Mouse (Mus musculus): Measurements from ENCODE around the gene Tff3.

Tff3 gene

GRCm38 (mm10) chr17:31119429-31119828 is 10.0 kb downstream of the Tff3 start:
- DNase-seq: peak; percentile 88

- DNase-seq: no peak
Measured at GRCm38 (mm10) chr17:31117946-31118345, 11.5 kb downstream of the Tff3 start.

GRCm38 (mm10) chr17:31116063-31116462 is 13.4 kb downstream of the Tff3 start:
- no peak for DNase-seq

GRCm38 (mm10) chr17:31113191-31113856 is 16.1 kb downstream of the Tff3 start:
- DNase-seq: no peak

- DNase-seq: no peak
Measured at GRCm38 (mm10) chr17:31108388-31108787, 21.1 kb downstream of the Tff3 start.

- DNase-seq: no peak
Measured at GRCm38 (mm10) chr17:31103823-31104222, 25.6 kb downstream of the Tff3 start.

GRCm38 (mm10) chr17:31103007-31103570 is 26.4 kb downstream of the Tff3 start:
- DNase-seq: no peak

- DNase-seq: no peak
Measured at GRCm38 (mm10) chr17:31098788-31099187, 30.7 kb downstream of the Tff3 start.

GRCm38 (mm10) chr17:31096893-31097292 is 32.6 kb downstream of the Tff3 start:
- DNase-seq: no peak

- no peak for DNase-seq
Measured at GRCm38 (mm10) chr17:31095570-31095969, 33.9 kb downstream of the Tff3 start.

GRCm38 (mm10) chr17:31094781-31095180 is 34.7 kb downstream of the Tff3 start:
- DNase-seq: no peak

- DNase-seq: no peak
Measured at GRCm38 (mm10) chr17:31091023-31091735, 38.3 kb downstream of the Tff3 start.

- no peak for DNase-seq
Measured at GRCm38 (mm10) chr17:31089848-31090247, 39.6 kb downstream of the Tff3 start.

- DNase-seq: no peak
Measured at GRCm38 (mm10) chr17:31088711-31089110, 40.7 kb downstream of the Tff3 start.

- no peak for DNase-seq
Measured at GRCm38 (mm10) chr17:31086196-31086595, 43.2 kb downstream of the Tff3 start.

GRCm38 (mm10) chr17:31085519-31085918 is 43.9 kb downstream of the Tff3 start:
- DNase-seq: no peak

GRCm38 (mm10) chr17:31082296-31083078 is 47.0 kb downstream of the Tff3 start:
- DNase-seq: no peak

GRCm38 (mm10) chr17:31079078-31079840 is 50.2 kb downstream of the Tff3 start:
- no peak for DNase-seq

GRCm38 (mm10) chr17:31078581-31078980 is 50.9 kb downstream of the Tff3 start:
- DNase-seq: no peak

- peak; percentile 76 for DNase-seq
Measured at GRCm38 (mm10) chr17:31077561-31077960, 51.9 kb downstream of the Tff3 start.

GRCm38 (mm10) chr17:31075471-31075870 is 54.0 kb downstream of the Tff3 start:
- peak; percentile 31 for DNase-seq

Data from thymus, postnatal 14 days (tissue).